Mouse (Mus musculus) heart, postnatal 0 days (tissue): ENCODE results near the gene Ndufc1.

Experiments used
- CTCF ChIP-seq: IDR thresholded peaks from 2 replicates; pipeline ENCODE4 v1.5.1; 2016; ENCODE audit warnings: antibody characterized with exemption, control low read depth, low read depth
- EP300 ChIP-seq: IDR thresholded peaks from 2 replicates; pipeline ENCODE4 v1.6.1; 2016; ENCODE audit warnings: antibody characterized with exemption, low read depth

GRCm38 (mm10) chr3:51397700-51398299, 11.0 kb downstream of the Ndufc1 start:
- TF ChIP-seq EP300 (no peak), CTCF (no peak)
